Mouse (Mus musculus) brain, adult 2 months (tissue): ENCODE data around the gene Gm45713.

ENCODE experiments used
- DNase-seq: peaks from one replicate; pipeline ENCODE4 v3.0.0; 2011; ENCODE audit warnings: low read depth, low spot score

Gene Gm45713

DNA sequence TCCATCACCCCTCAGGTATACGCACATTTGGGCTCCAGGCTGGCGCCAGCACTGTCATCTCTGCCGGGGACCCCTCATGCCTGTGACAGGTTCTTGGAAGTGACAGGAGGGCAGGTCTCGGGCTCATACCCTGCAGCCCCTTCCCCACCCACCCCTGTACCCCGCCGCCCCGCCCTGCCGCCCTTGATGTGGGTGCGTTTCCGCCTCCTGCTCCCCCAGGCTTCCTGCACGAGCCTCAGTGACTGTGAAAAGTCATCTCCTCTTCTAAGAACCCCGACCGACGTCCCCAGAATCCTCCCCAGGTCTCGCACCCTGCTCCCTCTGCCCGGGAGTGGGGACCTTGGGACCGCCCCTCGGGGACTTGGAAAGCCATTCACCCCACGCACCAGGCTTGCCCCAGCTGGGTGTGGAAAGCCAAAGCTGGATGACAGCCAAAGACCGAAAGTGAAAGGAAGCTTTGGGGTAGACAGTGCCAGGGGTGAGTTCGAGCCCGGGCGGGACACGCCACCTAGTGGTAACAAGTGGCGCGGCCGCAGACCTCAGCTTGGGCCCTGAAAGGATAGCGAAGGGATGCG is at the start of gene Gm45713, which contains the start of gene Flt3l:
TSS of gene Gm45713 (minus strand) at position 239 of the 575 bp plus-strand sequence.
TSS of gene Flt3l (minus strand) at position 440 of the 575 bp plus-strand sequence.
- DNase-seq, result peak; percentile 93

DNA sequence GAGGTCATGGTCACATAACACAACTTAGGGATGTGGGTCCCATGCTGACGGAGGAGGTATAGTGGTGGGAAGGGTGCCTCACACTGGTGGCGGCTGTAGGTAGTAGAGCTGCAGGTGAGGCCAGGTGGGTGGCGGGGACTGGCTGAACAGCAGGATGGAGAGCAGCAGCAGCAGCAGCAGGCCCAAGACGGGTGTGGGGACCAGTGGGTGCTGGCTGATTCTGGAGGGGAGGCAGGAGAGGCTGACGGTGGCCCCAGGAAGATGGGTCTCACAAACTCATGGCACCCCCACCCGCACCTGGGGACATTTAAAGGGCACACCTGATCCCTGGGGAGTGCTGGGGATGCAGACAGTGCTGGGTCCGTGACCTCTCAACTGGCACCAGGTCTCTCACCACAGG is 47.6 kb upstream of the Gm45713 start:
- DNase-seq, result no peak

DNA sequence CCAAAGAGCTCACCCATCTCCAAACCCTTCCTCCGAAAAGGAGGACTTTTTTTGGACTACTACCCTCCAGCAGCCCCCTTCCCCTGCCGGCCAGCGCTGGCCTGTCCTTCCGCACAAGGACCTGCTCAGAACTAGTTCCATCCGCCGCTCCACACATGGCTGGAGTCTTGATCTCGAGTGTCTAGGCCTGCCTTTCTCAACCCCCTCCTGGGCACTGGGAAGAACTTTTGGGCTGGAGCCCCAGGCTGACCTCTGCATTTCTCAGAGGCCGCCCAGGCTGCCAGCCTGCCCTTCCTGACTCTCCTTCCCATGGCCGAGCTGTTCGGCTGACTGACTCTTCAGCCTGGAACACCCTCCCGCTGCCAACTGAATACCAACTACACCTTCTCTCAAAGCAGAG is 46.6 kb upstream of the Gm45713 start:
- peak; percentile 50 for DNase-seq

DNA sequence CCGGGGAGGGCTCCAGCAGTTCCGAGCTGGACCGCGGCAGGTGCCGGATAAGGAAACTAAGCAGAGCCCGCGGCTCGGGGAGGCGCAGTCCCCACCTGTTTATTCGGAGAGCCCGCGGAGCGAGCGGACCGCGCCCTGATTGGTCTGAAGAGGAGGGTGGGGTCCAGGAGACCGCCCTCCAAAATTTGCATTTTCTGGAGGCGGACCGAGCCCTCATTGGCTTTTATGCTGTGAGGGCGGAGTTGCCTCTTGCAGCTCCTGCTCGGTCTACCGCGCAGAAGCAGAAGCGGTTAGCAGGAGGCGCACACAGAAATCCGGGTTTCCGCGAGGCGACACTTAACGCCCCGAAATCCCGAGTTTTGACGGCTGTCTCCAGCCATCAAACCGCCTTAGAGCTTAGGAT is 46.2 kb upstream of the Gm45713 start:
- DNase-seq, result peak; percentile 96

DNA sequence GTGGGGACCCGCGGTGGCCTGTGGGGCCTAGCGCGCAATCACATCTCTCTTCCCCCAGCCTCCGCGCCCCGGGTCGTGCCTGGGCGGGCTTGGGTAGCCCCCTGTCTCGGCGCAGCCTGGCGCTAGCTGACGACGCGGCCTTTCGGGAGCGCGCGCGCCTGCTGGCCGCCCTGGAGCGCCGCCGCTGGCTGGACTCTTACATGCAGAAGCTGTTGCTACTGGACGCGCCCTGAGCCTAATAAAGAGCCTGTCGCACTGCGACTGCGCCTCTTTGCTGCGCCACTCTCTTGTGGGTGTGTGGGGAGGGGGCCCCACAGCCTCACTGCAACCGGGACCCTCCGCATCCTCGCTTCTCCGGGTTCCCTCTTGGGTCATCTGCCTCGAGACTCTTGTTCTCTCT is 45.5 kb upstream of the Gm45713 start:
- no peak for DNase-seq

DNA sequence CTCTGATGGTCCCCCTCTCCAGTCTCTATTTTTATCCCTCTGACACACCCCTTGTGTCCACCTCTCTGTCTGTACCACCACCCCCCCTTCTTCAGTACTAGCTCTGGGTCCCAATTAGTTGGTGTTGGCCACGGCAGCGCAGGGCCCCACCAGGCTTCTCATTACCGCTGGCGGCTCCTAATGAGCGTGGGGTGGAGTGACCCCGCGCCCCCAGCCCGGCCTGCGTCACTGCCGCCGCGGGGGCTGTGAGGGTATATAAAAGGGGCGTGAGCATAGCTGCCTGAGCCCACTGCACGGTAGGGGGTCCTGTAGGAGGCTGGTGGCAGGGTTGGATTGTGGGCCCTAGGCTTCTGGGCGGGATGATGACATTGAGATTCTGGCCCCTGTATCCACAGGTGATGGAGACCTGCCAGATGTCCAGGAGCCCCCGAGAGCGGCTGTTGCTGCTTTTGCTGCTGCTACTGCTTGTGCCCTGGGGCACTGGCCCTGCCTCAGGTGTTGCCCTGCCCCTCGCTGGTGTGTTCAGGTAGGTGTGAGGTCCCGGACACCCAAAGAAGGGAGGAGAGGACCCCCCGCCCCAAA is 45.0 kb upstream of the Gm45713 start, which contains the start of gene Pth2:
TSS of gene Pth2 (plus strand) at position 100 of the 582 bp plus-strand sequence.
- no peak for DNase-seq

DNA sequence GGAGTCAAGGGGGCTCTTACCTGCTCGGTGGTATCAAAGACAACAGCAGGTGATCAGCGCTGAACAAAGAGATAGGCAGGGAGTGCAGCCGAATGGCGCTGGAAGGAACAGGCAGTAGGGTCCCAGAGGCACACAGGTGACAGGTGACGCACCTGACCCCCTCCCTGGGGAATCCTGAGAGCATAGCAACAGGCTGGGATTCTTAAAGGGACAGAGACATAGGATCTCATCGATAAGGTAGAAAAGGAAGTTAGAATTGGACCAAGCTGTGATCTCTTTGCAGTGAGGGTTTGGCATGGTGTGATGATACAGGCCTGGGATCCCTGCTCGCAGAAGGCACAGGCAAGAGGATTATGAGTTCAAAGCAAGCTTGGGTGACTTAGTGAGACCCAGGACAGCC is 43.4 kb upstream of the Gm45713 start, which contains the start of gene Gfy:
TSS of gene Gfy (minus strand) at position 101 of the 400 bp plus-strand sequence.
- DNase-seq, result no peak

DNA sequence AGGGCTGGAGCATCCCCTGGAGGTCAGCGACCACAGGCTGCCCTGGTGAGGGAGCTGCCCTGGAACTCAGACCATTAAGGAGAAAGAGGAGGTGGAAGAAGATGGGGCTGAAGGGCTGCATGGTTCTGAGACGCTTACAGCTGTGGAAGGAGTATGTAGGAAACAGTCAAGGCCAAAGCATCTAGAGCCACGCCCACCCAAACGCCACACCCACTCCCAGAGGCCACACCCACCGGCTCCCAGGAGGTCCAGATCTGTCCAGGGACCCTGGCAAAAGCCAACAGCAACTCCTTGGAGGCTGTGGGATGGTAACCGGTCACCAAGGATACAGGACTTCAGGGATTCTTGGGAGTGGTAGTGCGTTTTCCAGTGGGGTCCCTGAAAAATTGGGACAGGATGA is 42.5 kb upstream of the Gm45713 start:
- no peak for DNase-seq

DNA sequence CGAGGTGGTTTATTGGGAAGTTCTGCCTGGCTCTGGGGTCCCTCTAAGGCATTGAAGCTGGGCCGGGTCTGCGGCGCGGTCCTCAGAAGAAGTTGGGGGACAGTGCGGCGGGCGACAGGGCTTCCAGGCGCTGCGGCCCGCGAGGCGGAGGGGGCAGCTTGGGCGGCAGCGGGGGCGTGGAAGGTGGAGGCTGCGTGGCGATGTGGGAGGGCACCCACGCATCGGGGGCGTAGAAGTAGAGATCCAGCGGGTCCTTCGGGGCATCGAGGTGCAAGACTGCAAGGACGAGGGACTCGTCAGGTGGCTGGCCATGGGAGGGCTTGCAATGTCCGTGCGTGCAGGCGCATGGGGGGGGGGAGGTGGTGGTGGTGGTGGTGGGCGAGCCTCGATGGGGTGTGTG is 40.3 kb upstream of the Gm45713 start:
- no peak for DNase-seq

DNA sequence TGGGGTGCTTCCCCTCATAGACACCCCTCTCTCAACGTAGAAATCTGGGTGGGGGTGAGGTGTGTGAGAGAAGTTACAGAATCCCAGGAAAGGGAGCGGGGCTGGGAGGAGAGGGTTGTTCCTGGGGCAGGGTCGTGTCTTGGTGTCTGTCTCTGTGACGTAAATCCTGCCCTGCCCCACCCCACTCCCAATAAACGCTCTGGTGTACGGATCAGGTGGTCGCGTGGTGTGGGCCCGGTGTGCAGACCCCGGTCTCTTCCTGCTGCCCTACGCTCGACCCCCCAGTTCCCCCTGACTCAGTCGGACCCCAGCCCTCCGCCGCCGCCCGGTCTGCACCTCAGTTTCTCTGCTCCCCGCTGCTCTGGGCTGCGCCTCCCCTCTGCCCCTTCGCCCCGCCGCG is 39.9 kb upstream of the Gm45713 start:
- DNase-seq, result no peak

DNA sequence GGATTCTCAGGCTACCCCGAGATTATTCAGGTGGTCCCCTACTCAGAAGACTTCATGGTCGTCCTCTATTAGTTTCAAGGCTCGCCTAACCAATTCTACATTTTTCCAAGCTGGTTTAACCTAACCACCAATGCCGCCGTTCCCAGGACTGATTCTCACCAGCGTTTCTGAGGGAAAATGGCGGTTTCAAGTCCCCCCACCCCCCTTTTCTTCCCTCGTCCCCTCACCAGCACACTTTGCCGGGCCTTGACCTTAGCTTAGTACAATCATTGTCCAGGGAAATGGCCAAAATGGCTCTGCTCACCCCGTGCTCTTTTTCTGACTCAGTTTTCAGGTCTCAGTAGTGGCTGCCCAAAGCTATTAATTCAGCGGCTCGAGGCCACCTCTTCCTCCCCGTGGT is 39.4 kb upstream of the Gm45713 start:
- no peak for DNase-seq

DNA sequence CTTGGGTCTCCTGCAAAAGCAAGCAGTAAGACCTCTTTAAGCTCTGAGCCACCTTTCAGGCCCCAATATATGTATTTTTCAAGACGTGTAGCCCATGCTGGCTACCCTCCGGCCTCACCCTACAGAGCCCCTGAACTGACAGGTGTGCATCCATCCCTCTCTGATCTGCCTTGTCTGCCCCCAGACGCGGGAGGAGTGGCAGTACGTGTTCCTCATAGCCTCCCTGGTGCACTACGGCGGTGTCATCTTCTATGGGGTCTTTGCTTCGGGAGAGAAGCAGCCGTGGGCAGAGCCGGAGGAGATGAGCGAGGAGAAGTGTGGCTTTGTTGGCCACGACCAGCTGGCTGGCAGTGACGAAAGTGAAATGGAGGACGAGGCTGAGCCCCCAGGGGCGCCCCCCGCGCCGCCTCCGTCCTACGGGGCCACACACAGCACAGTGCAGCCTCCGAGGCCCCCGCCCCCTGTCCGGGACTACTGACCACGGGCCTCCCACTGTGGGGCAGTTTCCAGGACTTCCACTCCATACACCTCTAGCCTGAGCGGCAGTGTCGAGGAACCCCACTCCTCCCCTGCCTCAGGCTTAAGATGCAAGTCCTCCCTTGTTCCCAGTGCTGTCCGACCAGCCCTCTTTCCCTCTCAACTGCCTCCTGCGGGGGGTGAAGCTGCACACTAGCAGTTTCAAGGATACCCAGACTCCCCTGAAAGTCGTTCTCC is 38.7 kb upstream of the Gm45713 start:
- DNase-seq, result no peak

DNA sequence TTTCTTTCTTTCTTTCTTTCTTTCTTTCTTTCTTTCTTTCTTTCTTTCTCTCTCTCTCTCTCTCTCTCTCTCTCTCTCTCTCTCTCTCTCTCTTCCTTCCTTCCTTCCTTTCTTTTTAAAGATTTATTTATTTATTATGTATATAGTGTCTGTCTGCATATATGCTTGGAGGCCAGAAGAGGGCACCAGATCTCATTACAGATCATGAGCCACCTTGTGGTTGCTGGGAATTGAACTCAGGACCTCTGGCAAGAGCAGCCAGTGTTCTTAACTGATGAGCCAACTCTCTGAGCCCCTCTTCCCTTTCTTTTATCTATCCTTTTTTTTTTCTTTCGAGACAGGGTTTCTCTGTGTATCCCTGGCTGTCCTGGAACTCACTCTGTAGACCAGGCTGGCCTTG is 37.7 kb upstream of the Gm45713 start:
- DNase-seq, result peak; percentile 69

DNA sequence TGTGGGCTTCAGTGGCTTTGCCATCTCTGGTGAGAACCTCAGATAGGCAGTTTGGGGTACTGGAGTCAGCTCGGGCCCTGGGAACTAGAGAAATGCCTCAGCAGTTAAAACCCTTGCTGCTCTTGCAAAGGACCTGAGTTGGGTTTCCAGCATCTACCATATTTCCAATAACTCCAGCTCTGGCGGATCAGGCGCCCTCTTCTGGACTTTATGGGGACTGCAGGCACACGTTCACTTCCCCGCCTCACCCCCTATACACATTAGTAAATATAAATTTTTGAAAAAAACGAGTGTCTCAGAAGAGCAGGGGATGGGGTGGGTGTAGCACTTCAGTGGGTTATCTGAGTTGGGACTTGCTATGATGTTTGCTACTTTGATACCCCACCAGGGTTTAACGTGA is 36.9 kb upstream of the Gm45713 start:
- no peak for DNase-seq

DNA sequence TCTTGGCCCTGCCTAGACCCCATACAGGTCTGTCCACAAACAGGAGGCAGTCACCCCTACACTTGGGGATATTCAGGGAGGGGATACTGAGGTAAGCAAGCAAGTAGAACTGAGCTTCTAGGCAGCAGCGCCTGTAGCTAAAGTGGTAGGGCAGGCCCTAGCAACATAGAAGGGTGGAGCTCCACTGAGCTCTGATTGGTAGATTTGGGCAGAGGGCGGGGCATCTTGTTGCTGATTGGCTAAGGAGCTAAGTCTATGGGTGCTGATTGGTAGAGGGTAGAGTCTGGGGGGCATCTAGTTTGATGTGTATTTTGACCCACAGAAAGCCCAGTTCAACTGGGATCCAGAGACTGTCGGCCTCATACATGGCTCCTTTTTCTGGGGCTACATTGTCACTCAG is 33.5 kb upstream of the Gm45713 start:
- peak; percentile 86 for DNase-seq

DNA sequence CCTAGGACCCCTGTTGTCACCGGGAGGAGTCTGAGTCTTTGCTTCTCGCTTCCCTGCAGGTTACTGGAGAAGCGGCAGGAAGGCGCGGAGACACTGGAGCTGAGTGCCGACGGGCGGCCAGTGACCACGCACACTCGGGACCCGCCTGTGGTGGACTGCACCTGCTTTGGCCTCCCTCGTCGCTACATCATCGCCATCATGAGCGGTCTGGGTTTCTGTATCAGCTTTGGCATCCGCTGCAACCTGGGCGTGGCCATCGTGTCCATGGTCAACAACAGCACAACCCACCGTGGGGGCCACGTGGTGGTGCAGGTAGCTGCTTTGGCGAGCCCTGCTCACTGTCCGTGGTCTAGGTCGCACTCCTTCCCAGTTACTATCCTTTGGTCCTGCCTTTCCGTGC is 32.6 kb upstream of the Gm45713 start:
- peak; percentile 42 for DNase-seq

DNA sequence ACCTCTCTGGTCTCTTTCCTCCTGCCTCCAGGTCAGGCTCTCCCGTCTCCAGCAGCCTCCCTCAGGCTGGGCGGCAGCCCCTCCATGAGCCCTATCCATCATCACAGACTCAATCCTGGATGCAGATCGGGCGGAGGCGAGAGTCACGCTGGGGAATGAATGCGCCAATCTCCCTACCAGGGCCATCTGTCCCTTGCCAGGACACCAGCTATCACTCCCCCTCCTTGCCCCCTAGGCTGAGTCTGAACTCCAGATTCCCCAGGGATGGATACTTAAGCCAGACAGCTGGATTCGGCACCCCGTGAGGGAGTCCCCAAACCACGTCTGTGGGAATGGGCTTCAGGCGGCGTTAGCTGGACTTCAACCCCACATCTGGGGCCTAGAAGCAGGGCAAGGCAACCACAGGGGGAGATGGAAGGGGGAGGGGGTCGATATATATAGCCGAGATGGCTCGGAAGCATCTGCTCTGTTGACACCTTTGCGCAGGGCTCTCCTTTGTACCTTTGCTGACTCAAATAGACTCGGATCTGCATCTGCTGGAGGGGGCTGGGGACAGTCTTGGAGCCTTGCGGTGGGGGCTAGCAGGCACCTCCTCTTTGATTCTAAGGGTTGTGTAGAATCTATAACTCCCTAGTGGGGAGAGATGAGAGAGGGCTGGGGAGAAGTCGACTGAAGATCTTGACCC is 31.9 kb upstream of the Gm45713 start:
- DNase-seq, result peak; percentile 88

DNA sequence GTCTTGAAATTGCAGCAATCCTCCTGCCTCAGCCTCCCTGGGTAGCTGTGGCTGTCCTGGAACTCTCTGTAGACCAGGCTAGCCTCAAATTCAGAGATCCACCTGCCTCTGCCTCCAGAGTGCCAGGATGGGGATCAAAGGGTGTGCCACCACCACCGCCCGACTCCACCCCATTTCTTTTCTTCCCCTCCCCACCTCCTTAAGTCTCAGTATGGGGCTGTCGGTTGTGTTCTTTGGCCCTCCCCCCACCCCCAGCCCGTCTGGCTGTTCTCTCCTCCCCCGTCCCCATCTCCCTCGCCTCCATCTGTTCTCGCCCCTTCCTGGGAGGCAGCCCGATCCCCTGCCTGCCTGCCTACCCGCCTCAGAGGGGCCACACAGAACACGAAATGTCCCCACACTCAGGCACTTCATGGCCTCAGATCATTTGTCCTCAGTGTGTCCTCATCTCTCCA is 30.9 kb upstream of the Gm45713 start:
- peak; percentile 89 for DNase-seq

DNA sequence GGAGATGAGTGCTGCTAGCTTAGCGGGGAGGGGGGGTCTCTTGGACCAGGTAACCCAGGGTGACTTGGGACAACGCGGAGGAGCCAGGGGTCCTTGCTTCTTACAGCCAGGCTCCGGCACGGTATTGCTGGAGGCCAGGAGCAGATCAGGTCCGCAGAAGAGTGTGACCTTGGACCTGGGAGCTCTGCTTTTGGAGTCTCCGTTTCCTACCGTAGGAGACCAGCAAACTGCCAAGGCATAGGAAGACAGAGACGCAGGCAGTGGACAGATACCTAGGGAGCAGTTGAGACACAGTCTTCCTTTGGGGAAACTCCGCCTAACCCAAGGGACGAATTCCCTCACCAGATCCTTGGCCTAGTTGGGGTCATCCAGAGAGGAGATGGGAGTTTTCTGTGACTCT is 29.7 kb upstream of the Gm45713 start:
- peak; percentile 33 for DNase-seq

DNA sequence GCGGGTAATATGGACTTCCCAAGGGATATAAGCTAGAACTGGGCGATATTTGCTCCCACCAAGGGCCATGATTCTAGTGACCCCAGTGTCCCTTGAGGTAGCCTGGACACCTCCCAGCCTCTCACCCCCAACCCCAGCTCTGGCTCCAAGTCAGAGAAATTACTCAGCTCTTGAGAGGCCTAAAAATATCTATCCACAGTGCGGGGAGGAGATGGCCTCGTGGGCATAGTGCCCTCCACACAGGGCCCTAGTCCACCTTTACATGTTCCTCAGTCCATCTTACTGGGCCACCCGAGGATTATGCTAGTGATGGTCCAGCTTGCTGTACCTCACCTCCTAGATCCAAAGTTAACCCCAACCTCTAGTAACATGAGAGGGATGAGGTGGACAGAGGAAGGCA is 28.8 kb upstream of the Gm45713 start:
- peak; percentile 79 for DNase-seq

DNA sequence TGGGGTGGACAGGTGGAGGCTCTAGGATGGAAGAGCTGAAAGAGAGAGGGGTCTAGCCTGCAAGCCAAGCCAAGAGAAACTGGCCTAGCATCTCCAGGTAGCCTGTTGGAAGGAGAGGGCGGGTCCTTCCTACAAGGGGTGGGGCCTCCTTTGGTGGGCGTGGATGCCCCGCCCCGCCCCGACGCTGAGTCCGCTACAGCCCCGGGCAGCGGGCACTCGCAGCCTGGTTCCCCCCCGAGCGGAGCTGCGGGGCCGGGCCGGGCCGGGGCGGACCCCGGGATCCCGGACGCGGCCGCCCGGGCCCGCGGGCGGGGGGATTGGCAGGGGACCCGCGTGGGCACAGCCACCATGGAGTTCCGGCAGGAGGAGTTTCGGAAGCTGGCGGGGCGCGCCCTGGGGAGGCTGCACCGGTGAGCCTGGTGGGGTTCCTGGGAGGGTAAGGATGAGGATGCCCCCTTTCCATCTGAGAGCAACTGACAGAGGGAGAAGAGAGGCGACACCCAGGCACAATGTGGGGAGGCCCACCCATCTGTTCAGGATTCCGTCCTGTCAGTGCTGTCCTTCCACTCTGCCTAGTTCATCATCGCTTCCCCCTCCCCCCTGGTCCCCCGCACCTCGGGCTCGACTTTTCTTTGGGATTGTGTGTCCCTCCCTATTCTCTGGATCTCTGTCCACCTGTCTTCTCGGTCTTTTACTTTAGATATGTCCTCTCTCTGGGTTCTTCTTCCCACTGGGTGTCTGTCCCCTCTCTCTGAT is 27.9 kb upstream of the Gm45713 start, which contains the start of gene Slc17a7:
TSS of gene Slc17a7 (plus strand) at position 215 of the 756 bp plus-strand sequence.
- DNase-seq, result peak; percentile 85
